Mouse (Mus musculus): Measurements from ENCODE around the gene Klhl3. TPM values are rescaled to one million over a fixed set of nuclear protein-coding genes. Genes with fewer than 3 reads are reported as not detected.
A peak's percentile ranks its signal among the peaks of the same experiment; 100 is the strongest.

Klhl3 gene
- 2.6 and 2.8 TPM in 2 replicates for polyA plus RNA-seq (2015; fragmentation: Nextera tagmentation; extraction: Ambion mirVana)

DNA sequence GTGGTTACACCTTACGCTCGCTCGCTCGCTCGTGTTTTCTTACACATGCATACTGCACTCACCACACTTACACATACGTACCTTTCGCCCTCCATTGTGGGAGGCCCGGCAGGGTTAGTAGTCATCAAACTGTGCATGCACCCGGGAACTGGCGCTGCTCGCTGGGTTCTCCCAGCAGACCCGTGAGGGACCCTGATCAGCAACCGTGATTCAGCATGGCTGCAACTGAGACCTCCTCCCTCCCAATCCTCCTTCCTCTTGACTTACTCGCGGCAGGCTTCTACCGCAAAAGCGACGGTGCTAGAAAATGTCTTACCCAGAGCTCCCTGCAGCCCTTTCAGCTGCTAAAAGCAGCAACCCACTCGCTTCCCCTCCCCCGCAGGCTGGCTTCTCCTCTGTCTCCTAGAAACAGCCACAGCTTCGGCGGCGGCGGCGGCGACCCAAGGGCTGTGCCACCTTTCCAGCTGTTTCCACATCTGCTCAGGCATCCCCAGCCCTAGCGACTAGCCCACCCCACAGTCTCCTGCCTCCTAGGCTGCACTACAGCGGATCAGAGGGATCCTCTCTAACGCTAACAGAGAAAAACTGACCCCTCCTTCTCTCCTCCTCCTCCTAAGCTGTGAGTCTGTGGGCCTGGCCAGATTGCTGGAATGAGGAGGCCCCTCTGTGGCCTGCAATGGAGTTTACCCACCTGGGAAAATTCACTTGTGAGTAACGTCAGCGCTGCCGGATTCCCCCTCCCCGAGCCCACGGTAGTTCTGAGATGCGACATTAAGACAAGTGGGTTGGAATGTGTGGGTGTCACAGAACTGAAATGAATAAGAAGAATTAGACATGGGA, at the start of gene Klhl3:
Gene Klhl3 (minus strand): TSS at position 532 of the 840 bp plus-strand sequence.
- ATAC-seq: peak; percentile 78
- H3K4me1 ChIP-seq (replicated peaks): peaks cover 24% of the 10 kb centered on the region
- H3K27ac ChIP-seq: peak within 1 kb of the TSS; percentile 57
- H3K4me3 ChIP-seq (replicated peaks): peak within 1 kb of the TSS; percentile 53
- no peaks in the 10 kb centered on the region for H3K27me3 ChIP-seq (replicated peaks)
- H3K4me2 ChIP-seq (replicated peaks): peak within 1 kb of the TSS; percentile 87
- H3K36me3 ChIP-seq: no peaks in the 10 kb centered on the region
- 2% methylated on average over 35 of the region's 35 CpGs for WGBS
- H3K9ac ChIP-seq: peak within 1 kb of the TSS; percentile 55
- no peaks in the 10 kb centered on the region for H3K9me3 ChIP-seq

DNA sequence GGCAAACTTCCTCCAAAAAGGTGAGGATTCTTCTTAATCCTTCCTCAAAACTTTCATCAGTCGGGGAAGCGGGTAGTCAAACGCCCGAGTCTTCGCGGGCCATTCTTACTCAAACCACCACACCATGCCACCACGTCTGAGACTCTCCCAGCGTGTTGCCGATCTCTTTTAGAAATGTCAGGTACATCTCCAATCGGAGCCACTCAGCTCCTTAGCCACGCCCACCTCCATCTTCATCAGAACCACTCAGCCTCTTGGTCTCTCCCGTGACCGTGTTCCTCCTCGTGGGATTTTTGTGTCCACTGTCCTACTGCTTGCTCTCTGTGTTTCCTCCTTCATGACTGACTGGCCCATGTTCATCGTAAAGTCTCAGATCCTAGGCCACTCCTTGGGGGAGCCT, 47.4 kb upstream of the Klhl3 start:
- peaks cover 4% of the 10 kb centered on the region for H3K4me1 ChIP-seq (replicated peaks)
- no peak overlapping the region for H3K4me3 ChIP-seq (replicated peaks)
- H3K36me3 ChIP-seq: peaks cover 29% of the 10 kb centered on the region
- no peak for ATAC-seq
- H3K9me3 ChIP-seq: no peaks in the 10 kb centered on the region
- no peak overlapping the region for H3K27ac ChIP-seq
- no peak overlapping the region for H3K9ac ChIP-seq
- no peak overlapping the region for H3K4me2 ChIP-seq (replicated peaks)
- no peaks in the 10 kb centered on the region for H3K27me3 ChIP-seq (replicated peaks)
- WGBS: 96% methylated on average over 15 of the region's 15 CpGs

DNA sequence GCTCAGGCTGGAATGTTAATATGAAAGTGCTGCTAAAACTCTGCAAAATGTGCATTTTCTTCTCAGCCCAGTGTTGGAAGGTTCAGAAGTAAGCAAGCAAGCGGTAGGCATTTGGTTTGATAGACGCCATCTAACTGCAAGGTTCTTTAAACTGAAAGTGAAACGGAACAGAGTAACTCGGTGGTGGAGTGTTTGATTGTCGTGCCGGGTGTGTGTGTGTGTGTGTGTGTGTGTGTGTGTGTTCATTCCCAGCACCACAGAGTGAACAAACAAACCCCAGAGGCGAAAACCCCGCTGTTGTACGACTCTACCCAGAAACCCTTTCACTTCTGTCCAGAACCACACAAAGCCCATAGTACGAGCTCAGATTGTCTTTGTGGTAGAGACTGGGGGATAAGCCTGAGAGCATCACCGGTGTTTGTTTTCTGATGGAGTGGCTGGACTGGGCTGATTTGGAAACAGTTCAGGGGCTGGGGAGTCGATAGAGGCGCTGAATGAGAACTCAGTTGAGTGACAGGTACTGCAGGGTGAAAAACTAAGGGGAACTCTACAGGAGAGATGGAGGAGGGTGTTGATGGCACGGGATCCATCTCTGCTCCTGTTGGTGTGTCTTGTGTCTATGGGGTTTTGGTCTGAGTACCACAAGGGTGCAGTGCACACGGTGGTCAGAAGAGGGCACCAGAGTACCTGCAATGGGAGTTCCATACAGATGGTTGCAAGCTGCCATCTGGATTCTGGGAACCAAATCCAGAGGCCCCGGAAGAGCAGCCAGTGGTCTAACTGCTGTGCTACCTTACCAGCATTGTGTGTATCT, 44.9 kb upstream of the Klhl3 start:
- H3K4me3 ChIP-seq (replicated peaks): peak overlapping the region; percentile 91
- peak; percentile 67 for ATAC-seq
- 5% methylated on average over 16 of the region's 16 CpGs for WGBS

DNA sequence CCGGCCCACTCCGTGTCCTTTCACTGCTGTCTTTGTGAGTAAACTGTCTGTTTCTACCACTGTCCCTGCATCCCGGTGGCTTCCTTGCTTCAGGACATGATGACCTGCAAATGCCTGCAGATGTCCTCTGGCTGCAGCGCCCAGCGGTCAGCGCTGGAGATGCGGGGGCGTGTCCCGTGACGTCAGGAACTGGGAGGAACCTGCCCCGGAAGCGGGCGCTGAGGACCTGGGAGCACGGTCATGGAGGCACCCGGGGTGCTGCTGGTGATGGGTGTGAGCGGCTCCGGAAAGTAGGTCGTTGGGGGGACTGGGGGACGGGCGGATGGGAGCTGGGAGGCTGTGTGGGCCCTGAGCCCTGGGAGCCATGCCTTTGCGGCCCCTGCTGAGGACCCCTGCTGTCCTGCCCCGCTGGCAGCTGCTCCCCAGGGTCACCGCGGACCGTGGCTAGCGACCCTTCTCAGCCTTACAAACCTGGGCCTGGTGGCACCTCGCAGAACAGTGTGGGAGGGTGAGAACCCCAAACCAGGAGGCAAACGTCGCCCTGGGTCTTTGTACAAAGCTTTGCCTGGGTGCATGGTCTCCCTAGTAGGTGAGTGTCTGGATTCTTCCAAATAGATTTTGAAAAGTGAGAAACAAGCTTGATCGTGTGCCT, 44.2 kb upstream of the Klhl3 start, which contains the start of gene Idnk:
Gene Idnk (plus strand): TSS at position 203 of the 652 bp plus-strand sequence.
- Histone ChIP-seq H3K36me3 (peaks cover 22% of the 10 kb centered on the region), H3K27ac (peak within 1 kb of the TSS; percentile 52), H3K4me2 (replicated peaks) (peak within 1 kb of the TSS; percentile 95), H3K9ac (peak within 1 kb of the TSS; percentile 66), H3K27me3 (replicated peaks) (no peaks in the 10 kb centered on the region), H3K9me3 (no peaks in the 10 kb centered on the region), H3K4me1 (replicated peaks) (peaks cover 4% of the 10 kb centered on the region), H3K4me3 (replicated peaks) (peak within 1 kb of the TSS; percentile 91)
- WGBS: 0% methylated on average over 30 of the region's 30 CpGs
- peak; percentile 94 for ATAC-seq

More for the DNA sequence above, 44.9 kb upstream of the Klhl3 start:
- Histone ChIP-seq H3K9me3 (no peaks in the 10 kb centered on the region), H3K9ac (peak overlapping the region; percentile 66), H3K36me3 (peaks cover 23% of the 10 kb centered on the region), H3K27ac (peak overlapping the region; percentile 52), H3K4me1 (replicated peaks) (peaks cover 4% of the 10 kb centered on the region), H3K4me2 (replicated peaks) (peak overlapping the region; percentile 95), H3K27me3 (replicated peaks) (no peaks in the 10 kb centered on the region)

DNA sequence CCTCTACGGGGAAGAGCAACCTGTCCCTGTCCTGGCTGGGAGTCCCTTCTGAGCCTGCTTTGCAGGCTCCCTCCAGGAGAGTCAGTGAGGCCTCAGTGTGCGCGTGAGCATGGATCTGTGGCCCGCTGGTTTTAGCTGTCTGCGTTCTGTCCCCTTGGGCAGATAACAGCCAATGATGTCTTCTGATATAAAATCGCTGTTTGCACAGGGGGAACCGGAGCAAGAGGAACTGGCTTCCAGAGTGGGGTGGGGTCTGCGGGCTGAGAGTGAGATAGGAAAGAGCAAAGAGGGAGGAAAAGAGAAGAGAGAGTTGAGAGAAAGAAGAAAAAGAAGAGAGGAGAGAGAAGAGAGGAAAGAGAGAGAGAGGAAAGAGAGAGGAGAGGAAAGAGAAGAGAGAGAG, 43.6 kb upstream of the Klhl3 start:
- peaks cover 22% of the 10 kb centered on the region for H3K36me3 ChIP-seq
- H3K27ac ChIP-seq: no peak overlapping the region
- 0 out of 2 replicates have a peak, but pooled peaks have one; percentile 3 for ATAC-seq
- no peaks in the 10 kb centered on the region for H3K27me3 ChIP-seq (replicated peaks)
- peak overlapping the region; percentile 91 for H3K4me3 ChIP-seq (replicated peaks)
- peak overlapping the region; percentile 66; the same call in 1 of the 2 replicates for H3K9ac ChIP-seq
- H3K4me1 ChIP-seq (replicated peaks): peaks cover 4% of the 10 kb centered on the region
- H3K9me3 ChIP-seq: no peaks in the 10 kb centered on the region
- WGBS: 22% methylated on average over 8 of the region's 8 CpGs
- peak overlapping the region; percentile 95 for H3K4me2 ChIP-seq (replicated peaks)

DNA sequence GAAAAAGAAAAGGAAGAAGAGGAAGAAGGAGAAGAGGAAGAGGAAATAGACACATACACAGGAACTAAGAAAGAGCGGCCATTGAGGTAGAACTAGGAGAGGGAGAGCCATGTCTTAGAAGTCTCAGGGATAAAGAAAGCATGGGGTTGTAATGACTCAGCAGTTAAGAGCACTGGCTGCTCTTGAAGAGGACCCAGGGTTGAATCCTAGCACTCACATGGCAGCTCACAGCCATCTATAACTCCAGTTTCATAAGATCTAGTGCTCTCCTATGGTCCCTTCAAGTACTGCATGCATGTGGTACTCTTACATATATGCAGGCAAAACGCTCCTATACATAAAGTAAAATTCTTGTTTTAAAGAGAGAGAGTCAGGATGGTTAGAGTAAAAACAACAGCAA, 42.6 kb upstream of the Klhl3 start:
- Histone ChIP-seq H3K4me2 (replicated peaks) (no peak overlapping the region), H3K27me3 (replicated peaks) (no peaks in the 10 kb centered on the region), H3K9ac (no peak overlapping the region), H3K4me3 (replicated peaks) (no peak overlapping the region), H3K36me3 (peaks cover 13% of the 10 kb centered on the region), H3K27ac (no peak overlapping the region), H3K9me3 (no peaks in the 10 kb centered on the region), H3K4me1 (replicated peaks) (peaks cover 4% of the 10 kb centered on the region)
- ATAC-seq: no peak
- 84% methylated on average over 2 of the region's 2 CpGs for WGBS

DNA sequence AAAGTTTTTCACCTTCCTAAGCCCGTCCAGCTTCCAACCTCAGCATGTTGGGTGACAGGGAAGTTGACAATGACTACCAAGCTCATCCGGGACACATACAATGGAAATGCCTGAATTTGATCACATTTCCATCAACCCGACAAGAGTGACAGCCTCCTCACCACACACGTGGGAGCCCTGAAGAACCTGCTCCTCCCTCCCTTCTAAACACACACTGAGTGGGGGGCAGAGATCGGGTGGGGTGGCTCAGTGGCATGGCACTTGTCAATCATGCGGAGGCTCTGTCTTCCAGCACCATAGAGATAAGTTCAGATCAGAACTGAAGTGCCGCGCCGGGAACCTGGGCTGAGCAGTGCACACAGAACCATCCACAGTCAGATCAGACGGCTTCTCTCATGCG, 37.0 kb upstream of the Klhl3 start:
- 83% methylated on average over 11 of the region's 11 CpGs for WGBS
- H3K27ac ChIP-seq: no peak overlapping the region
- no peak for ATAC-seq
- no peaks in the 10 kb centered on the region for H3K9me3 ChIP-seq
- H3K36me3 ChIP-seq: no peaks in the 10 kb centered on the region
- H3K4me2 ChIP-seq (replicated peaks): no peak overlapping the region
- 0 out of 2 replicates have a peak, but pooled peaks cover 8% of the 10 kb centered on the region for H3K4me1 ChIP-seq (replicated peaks)
- no peak overlapping the region for H3K4me3 ChIP-seq (replicated peaks)
- H3K9ac ChIP-seq: no peak overlapping the region
- H3K27me3 ChIP-seq (replicated peaks): no peaks in the 10 kb centered on the region

DNA sequence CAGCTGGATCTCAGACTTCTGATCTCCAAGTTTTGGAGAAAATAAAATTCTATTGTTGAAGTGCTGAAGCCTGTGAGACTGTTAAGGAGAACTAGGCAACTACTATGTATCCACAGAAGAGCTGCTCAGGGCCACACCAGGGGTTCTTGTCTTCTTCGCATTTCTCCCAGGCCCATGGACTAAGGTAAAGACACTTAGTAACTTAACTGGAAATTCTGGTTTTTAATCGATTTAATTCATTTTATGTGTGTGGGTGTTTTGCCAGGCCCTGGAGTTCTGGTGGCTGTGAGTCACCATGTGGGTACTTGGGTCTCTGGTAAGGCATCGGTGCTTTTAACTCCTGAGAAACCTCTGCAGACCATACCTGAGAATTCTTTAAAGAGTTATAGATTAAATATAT, 36.2 kb upstream of the Klhl3 start:
- H3K4me1 ChIP-seq (replicated peaks): 0 out of 2 replicates have a peak, but pooled peaks cover 8% of the 10 kb centered on the region
- H3K27me3 ChIP-seq (replicated peaks): no peaks in the 10 kb centered on the region
- H3K27ac ChIP-seq: no peak overlapping the region
- WGBS: 85% methylated on average over 3 of the region's 3 CpGs
- no peaks in the 10 kb centered on the region for H3K36me3 ChIP-seq
- H3K9me3 ChIP-seq: no peaks in the 10 kb centered on the region
- H3K9ac ChIP-seq: no peak overlapping the region
- no peak overlapping the region for H3K4me3 ChIP-seq (replicated peaks)
- no peak for ATAC-seq
- H3K4me2 ChIP-seq (replicated peaks): no peak overlapping the region

DNA sequence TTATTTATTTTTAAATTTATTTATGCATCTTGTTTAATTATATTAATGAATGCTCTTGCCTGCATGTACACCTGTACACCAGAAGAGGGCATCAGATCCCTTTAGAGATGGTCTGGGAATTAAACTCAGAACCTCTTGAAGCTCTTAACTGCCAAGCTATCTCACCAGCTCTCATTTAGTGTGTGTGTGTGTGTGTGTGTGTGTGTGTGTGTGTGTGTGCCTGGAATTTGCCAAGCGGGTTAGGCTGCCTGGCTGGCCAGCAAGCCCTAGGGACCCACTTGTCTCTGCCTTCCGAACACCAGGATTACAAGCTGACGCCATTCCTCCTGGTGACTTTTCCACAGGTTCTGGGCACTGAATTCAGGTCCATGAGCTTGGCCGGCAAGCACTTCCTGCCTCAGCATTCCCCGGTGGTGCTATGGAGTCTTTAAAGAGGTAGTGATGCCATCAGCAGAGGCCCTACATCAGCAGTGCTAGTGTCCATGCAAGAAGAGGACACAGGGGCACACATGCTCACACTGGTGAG, 35.7 kb upstream of the Klhl3 start:
- 0 out of 2 replicates have a peak, but pooled peaks cover 8% of the 10 kb centered on the region for H3K4me1 ChIP-seq (replicated peaks)
- peak; percentile 65 for ATAC-seq
- WGBS: 40% methylated on average over 5 of the region's 5 CpGs
- H3K27ac ChIP-seq: no peak overlapping the region
- H3K27me3 ChIP-seq (replicated peaks): no peaks in the 10 kb centered on the region
- H3K9me3 ChIP-seq: no peaks in the 10 kb centered on the region
- H3K36me3 ChIP-seq: no peaks in the 10 kb centered on the region
- H3K4me3 ChIP-seq (replicated peaks): peak overlapping the region; percentile 35
- peak overlapping the region; percentile 79 for H3K4me2 ChIP-seq (replicated peaks)
- H3K9ac ChIP-seq: peak overlapping the region; percentile 32; the same call in 1 of the 2 replicates

DNA sequence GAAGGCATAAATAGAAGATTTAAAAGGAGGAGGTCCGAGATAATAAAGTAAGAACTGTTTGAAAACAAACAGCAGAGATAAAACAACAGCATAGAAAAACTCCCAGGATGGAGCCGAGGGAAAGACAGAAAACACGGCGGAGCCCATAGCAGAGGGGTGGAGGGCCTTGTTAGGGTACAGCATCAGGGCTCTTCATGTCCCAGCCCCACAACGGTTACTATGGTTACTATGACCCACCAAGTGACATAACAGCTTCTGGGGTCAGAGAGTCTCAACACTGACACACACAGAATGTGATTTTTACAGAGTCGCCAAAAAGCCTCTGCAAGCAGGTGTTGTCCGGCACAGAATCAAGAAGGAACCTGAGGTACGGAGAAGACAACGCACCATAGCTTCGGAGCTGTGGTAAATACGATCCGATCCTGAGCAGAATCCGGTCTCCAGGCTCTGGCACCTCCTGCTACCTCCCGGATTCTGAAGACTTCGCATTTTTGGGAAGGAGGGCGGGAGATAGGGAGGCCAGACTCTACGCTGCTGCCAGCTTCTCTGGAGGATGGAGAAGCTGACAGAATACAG, 35.0 kb upstream of the Klhl3 start:
- H3K9ac ChIP-seq: peak overlapping the region; percentile 32
- ATAC-seq: peak; percentile 92
- H3K9me3 ChIP-seq: no peaks in the 10 kb centered on the region
- no peaks in the 10 kb centered on the region for H3K36me3 ChIP-seq
- under 1% methylated on average over 17 of the region's 17 CpGs for WGBS
- H3K4me3 ChIP-seq (replicated peaks): peak overlapping the region; percentile 35
- peak overlapping the region; percentile 79 for H3K4me2 ChIP-seq (replicated peaks)
- 0 out of 2 replicates have a peak, but pooled peaks cover 8% of the 10 kb centered on the region for H3K4me1 ChIP-seq (replicated peaks)
- H3K27ac ChIP-seq: 0 out of 2 replicates have a peak overlapping the region, but pooled peaks have one; percentile 17
- no peaks in the 10 kb centered on the region for H3K27me3 ChIP-seq (replicated peaks)

DNA sequence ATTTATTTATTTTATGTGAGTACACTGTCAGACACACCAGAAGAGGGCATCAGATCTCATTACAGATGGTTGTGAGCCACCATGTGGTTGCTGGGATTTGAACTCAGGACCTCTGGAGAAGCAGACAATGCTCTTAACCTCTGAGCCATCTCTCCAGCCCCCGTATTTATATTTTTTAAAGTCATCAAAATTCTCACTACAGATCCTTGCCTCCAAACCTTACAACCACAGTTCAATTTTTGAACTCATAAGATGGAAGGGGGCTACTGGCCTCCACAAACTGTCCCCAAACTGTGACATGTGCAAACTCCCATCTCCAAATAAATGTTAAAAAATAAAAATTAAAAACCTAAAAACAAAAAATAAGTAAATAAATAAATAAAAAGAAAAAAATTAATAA, 34.4 kb upstream of the Klhl3 start:
- H3K27ac ChIP-seq: no peak overlapping the region
- no peaks in the 10 kb centered on the region for H3K9me3 ChIP-seq
- H3K9ac ChIP-seq: no peak overlapping the region
- no peaks in the 10 kb centered on the region for H3K36me3 ChIP-seq
- ATAC-seq: no peak
- 88% methylated on average over 1 of the region's 1 CpGs for WGBS
- no peak overlapping the region for H3K4me3 ChIP-seq (replicated peaks)
- no peak overlapping the region for H3K4me2 ChIP-seq (replicated peaks)
- H3K27me3 ChIP-seq (replicated peaks): no peaks in the 10 kb centered on the region
- H3K4me1 ChIP-seq (replicated peaks): 0 out of 2 replicates have a peak, but pooled peaks cover 8% of the 10 kb centered on the region

All from intestine, embryonic 15.5 days (tissue).